Mouse (Mus musculus) CH12.LX (cell line): ENCODE results near the gene Hmcn1.

Experiments used
- CTCF ChIP-seq, 2 experiments: IDR thresholded peaks in 1 of 2; conservative IDR thresholded peaks in 1 of 2; 2 replicates each; pipeline ENCODE4 v1.5.1; 2011 to 2012; ENCODE audit warnings: low read depth in 2 of 2, low read length in 2 of 2, improper control_type of control experiment in 1 of 2, inconsistent platforms in 1 of 2, mild to moderate bottlenecking in 1 of 2, moderate library complexity in 1 of 2
- E2F4 ChIP-seq: IDR thresholded peaks from 2 replicates; pipeline ENCODE4 v1.6.1; 2011; ENCODE audit warnings: low read depth, low read length, improper control_type of control experiment; ENCODE audit not compliant: insufficient replicate concordance
- ELF1 ChIP-seq: IDR thresholded peaks from 2 replicates; pipeline ENCODE4 v1.6.1; 2014; ENCODE audit warnings: low read depth, mild to moderate bottlenecking, inconsistent platforms, low read length, improper control_type of control experiment
- GABPA ChIP-seq: IDR thresholded peaks from 2 replicates; pipeline ENCODE4 v1.6.1; 2012; ENCODE audit warnings: low read depth, low read length, improper control_type of control experiment, inconsistent platforms; ENCODE audit not compliant: insufficient replicate concordance
- MXI1 ChIP-seq: IDR thresholded peaks from 2 replicates; pipeline ENCODE4 v1.6.1; 2011; ENCODE audit warnings: mild to moderate bottlenecking, low read depth, low read length, improper control_type of control experiment
- RAD21 ChIP-seq: IDR thresholded peaks from 2 replicates; pipeline ENCODE4 v1.6.1; 2011; ENCODE audit warnings: low read depth, mild to moderate bottlenecking, low read length, improper control_type of control experiment, moderate library complexity
- SIN3A ChIP-seq: IDR thresholded peaks from 2 replicates; pipeline ENCODE4 v1.6.1; 2012; ENCODE audit warnings: low read length, improper control_type of control experiment, inconsistent platforms
- SMC3 ChIP-seq: IDR thresholded peaks from 2 replicates; pipeline ENCODE4 v1.6.1; 2011; ENCODE audit warnings: low read depth, low read length, improper control_type of control experiment
- ZNF384 ChIP-seq: IDR thresholded peaks from 2 replicates; pipeline ENCODE4 v1.6.1; 2012; ENCODE audit warnings: low read depth, low read length, improper control_type of control experiment, inconsistent platforms

DNA sequence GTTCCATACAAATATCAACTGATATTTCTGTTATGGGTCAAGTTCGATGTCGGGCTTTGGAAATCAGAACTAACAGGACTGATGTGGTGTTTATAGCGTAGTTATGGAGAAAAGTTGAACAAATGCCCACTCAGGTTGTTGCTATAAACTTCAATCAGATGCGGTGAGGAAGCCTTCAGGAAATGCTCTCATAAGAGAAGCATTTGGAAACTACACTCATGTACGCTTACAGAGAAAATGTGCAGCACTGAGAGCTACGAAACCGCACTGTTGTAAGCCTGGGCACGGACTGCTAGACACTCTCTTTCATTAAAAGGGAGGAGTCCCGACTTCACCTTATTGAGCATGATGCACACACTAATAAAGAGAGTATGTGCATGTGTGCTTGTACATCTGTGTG is 72.4 kb downstream of the Hmcn1 start:
- no peak for TF ChIP-seq CTCF (conservative IDR thresholded peaks at IDR 0.05 in 1 of 2, IDR thresholded peaks at IDR 0.05 in 1 of 2; ENCODE audit: low read depth in 2 of 2, low read length in 2 of 2)
- no peak for TF ChIP-seq RAD21
- TF ChIP-seq MXI1 = no peak
- TF ChIP-seq ZNF384 = no peak
- no peak for TF ChIP-seq GABPA
- TF ChIP-seq E2F4 = no peak
- no peak for TF ChIP-seq SIN3A
- TF ChIP-seq ELF1 = no peak
- TF ChIP-seq SMC3 = no peak
